Mouse (Mus musculus) stomach, postnatal 0 days (tissue): ENCODE results near the gene Wnt4.

Experiments
- CTCF ChIP-seq: IDR thresholded peaks from 2 replicates; pipeline ENCODE4 v1.5.1; 2016; ENCODE audit warnings: antibody characterized with exemption, low read depth, mild to moderate bottlenecking, moderate library complexity
- EP300 ChIP-seq: optimal IDR thresholded peaks from 2 replicates; pipeline ENCODE3; 2016; ENCODE audit warnings: antibody characterized with exemption

DNA sequence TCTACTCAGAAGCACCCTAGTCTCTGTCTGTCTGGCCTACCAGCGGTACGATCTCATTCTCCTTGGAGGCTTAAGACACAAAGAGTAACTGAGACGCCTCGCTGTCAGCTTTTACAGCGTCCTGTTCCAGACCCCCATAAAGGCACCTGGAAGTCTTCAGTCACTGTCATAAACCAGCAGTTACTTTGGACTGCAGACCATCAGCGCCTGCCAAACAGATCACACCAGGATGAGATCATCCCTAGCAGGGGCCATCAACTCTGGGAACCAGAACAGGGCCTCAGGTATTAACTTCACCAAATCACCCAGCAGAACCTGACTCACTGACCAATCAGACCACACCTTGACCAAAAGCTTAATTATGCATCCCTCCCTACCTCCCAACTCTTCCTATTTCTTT is 37.3 kb downstream of the Wnt4 start:
- TF ChIP-seq CTCF = no peak
- TF ChIP-seq EP300 = no peak
